Mouse (Mus musculus) E14TG2a.4 (cell line): Measurements from ENCODE around the gene Chpf.

ENCODE experiments used
- H3K27me3 ChIP-seq: 2 replicates; pipeline ENCODE4 v1.6.1; 2014; ENCODE audit warnings: low read length, control low read depth; ENCODE audit not compliant: insufficient read depth
- H3K36me3 ChIP-seq: 2 replicates; pipeline ENCODE4 v1.6.1; 2014; ENCODE audit warnings: low read length, control low read depth; ENCODE audit not compliant: insufficient read depth
- H3K4me1 ChIP-seq: replicated peaks from 2 replicates; pipeline ENCODE4 v1.6.1; 2014; ENCODE audit warnings: low read depth, low read length, control low read depth
- H3K4me3 ChIP-seq: replicated peaks from 2 replicates; pipeline ENCODE4 v1.5.1; 2014; ENCODE audit warnings: mild to moderate bottlenecking, low read length
- H3K9me3 ChIP-seq: 2 replicates; pipeline ENCODE4 v1.6.1; 2014; ENCODE audit warnings: low read length, control low read depth
- CTCF ChIP-seq: conservative IDR thresholded peaks from 2 replicates; pipeline ENCODE4 v1.5.1; 2014; ENCODE audit warnings: low read length
- NANOG ChIP-seq: IDR thresholded peaks from 2 replicates; pipeline ENCODE4 v1.6.1; 2014; ENCODE audit warnings: borderline replicate concordance, low read length, mixed read lengths
- POU5F1 ChIP-seq: IDR thresholded peaks from 2 replicates; pipeline ENCODE4 v1.6.1; 2014; ENCODE audit warnings: low read length, borderline replicate concordance

Chpf gene

GRCm38 (mm10) chr1:75442811-75443210, 36.3 kb downstream of the Chpf start:
- peak overlapping the region; percentile 56 for H3K4me3 ChIP-seq
- no peak for TF ChIP-seq NANOG
- TF ChIP-seq POU5F1, result no peak
- TF ChIP-seq CTCF, result no peak

DNA sequence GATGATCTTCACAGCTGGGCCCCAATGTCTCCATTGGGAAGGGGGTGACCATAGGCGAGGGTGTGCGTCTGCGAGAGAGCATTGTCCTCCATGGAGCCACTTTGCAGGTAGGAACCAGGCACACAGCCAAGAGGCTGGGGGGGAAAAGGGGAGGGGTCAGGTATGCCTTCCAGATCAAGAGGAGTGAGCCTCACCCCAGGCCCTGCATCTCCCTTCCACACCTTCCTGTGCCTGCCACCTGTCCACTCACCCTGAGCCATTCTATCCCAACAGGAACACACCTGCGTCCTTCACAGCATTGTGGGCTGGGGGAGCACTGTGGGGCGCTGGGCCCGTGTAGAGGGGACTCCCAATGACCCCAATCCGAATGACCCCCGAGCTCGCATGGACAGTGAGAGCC, 36.9 kb downstream of the Chpf start:
- peaks cover 22% of the 10 kb centered on the region for H3K27me3 ChIP-seq
- no peaks in the 10 kb centered on the region for H3K9me3 ChIP-seq
- H3K4me3 ChIP-seq, result no peak overlapping the region
- peaks cover 40% of the 10 kb centered on the region for H3K36me3 ChIP-seq
- TF ChIP-seq NANOG (no peak), CTCF (no peak), POU5F1 (no peak)
- H3K4me1 ChIP-seq, result peaks cover 78% of the 10 kb centered on the region

More at GRCm38 (mm10) chr1:75442811-75443210, 36.3 kb downstream of the Chpf start:
- no peaks in the 10 kb centered on the region for H3K9me3 ChIP-seq
- H3K4me1 ChIP-seq, result peaks cover 82% of the 10 kb centered on the region
- peaks cover 29% of the 10 kb centered on the region for H3K27me3 ChIP-seq
- H3K36me3 ChIP-seq, result peaks cover 35% of the 10 kb centered on the region

- peaks cover 43% of the 10 kb centered on the region for H3K36me3 ChIP-seq
- H3K4me3 ChIP-seq, result no peak overlapping the region
- peaks cover 78% of the 10 kb centered on the region for H3K4me1 ChIP-seq
- no peaks in the 10 kb centered on the region for H3K9me3 ChIP-seq
- no peak for TF ChIP-seq NANOG
- TF ChIP-seq CTCF, result no peak
- no peak for TF ChIP-seq POU5F1
- peaks cover 16% of the 10 kb centered on the region for H3K27me3 ChIP-seq
Measured at GRCm38 (mm10) chr1:75441471-75441996, 37.6 kb downstream of the Chpf start.

GRCm38 (mm10) chr1:75440661-75441060, 38.4 kb downstream of the Chpf start:
- TF ChIP-seq NANOG (no peak), POU5F1 (no peak)
- Histone ChIP-seq H3K27me3 (peaks cover 12% of the 10 kb centered on the region), H3K9me3 (no peaks in the 10 kb centered on the region), H3K4me3 (no peak overlapping the region), H3K4me1 (peaks cover 76% of the 10 kb centered on the region), H3K36me3 (peaks cover 43% of the 10 kb centered on the region)

- no peak overlapping the region for H3K4me3 ChIP-seq
- no peaks in the 10 kb centered on the region for H3K27me3 ChIP-seq
- TF ChIP-seq CTCF, result no peak
- no peak for TF ChIP-seq NANOG
- no peak for TF ChIP-seq POU5F1
- peaks cover 61% of the 10 kb centered on the region for H3K4me1 ChIP-seq
- H3K36me3 ChIP-seq, result peaks cover 43% of the 10 kb centered on the region
- H3K9me3 ChIP-seq, result no peaks in the 10 kb centered on the region
Measured at GRCm38 (mm10) chr1:75438782-75439181, 40.3 kb downstream of the Chpf start.

DNA sequence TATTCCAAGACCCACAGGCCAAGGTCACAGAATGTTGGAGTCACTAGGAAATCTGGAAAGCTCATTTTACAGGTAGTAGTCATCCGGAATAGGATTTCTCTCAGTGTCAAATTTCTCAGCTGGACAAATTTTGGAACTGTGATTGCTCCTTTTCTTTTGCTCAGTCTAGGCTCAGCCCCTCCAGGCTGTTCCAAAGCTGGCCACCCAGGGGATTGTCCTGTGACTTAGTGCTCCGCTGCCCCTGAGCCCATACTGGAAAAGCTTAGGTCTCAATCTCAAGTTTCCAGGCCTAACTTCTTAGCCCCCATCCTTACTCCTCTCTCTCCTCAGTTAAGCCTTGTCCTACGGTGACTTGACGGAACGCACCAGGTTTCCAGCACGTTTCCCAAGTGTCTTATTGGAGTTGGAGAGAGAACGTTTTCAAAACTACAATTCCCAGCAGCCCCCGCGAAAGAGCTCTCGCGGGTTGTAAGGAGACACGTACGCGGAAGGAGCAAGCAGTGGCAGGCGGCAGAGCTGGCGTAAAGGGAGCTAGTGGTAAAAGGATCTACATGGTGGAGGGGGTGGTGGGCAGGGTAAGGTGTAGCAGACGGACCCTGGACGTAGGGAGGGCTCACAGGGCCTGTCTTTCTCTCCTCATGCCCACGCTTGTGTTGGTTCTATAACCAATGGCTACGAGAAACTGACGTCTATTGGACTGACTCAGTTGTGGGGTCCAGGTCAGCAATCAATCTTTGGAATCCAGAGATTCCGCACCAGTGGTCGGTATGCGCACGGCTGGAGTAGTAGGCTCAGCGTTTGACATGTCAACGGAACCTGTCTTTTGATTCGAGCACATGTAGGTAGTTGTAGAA, 43.4 kb downstream of the Chpf start, which contains the start of gene Gmppa:
TSS of gene Gmppa (plus strand) at position 456 of the 854 bp plus-strand sequence.
- Histone ChIP-seq H3K4me1 (peaks cover 35% of the 10 kb centered on the region), H3K4me3 (peak within 1 kb of the TSS; percentile 81), H3K27me3 (peaks cover 22% of the 10 kb centered on the region), H3K9me3 (no peaks in the 10 kb centered on the region), H3K36me3 (peaks cover 32% of the 10 kb centered on the region)
- TF ChIP-seq CTCF (no peak), NANOG (no peak), POU5F1 (no peak)

DNA sequence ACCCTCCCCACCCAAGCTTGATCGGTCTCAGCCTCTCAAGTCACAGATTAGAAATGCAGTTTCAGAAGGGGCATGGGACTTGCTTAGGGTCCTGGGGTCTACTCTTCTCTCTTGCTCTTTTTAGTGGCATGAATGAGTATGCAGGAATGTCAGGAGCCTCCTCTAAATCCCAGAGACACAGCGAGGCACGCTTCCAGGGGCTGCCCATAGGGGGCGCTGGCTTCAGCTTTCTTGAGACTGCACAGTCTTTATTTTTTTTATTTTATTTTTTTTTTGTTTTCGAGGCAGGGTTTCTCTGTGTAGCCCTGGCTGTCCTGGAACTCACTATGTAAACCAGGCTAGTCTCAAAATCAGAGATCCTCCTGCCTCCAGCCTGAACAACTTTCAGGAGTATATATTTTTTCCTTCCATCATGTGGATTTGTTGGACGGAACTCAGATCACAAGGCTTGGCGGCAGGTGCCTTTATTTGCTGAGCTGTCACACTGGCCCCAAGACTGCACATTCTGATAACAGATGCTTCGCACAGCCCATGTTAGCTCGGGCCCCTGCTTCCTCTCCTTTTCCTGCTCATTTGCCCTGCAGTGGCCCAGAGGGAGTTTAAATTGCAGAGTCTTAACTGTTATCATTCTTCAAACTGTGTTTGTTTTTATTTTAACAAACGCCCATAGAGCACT, 53.2 kb downstream of the Chpf start:
- no peaks in the 10 kb centered on the region for H3K36me3 ChIP-seq
- H3K27me3 ChIP-seq, result peaks cover 90% of the 10 kb centered on the region
- H3K4me3 ChIP-seq, result no peak overlapping the region
- H3K4me1 ChIP-seq, result peaks cover 57% of the 10 kb centered on the region
- no peaks in the 10 kb centered on the region for H3K9me3 ChIP-seq
- TF ChIP-seq POU5F1 (0 out of 2 replicates have a peak, but pooled peaks have one; percentile 21), NANOG (no peak), CTCF (peak; percentile 99)
